Mouse (Mus musculus): ENCODE measurements at regions not wholly inside any gene's neighbourhood (a gene's known extent, or its start where the extent isn't known, plus 50 kb on each side); places are given as distances from the start of the nearest gene placed in this dataset.
A peak's percentile ranks its signal among the peaks of the same experiment; 100 is the strongest.

GRCm38 (mm10) chr9:120814286-120814685 is 114.7 kb upstream of the Ctnnb1 start:
- peak; percentile 34 for DNase-seq

- DNase-seq: peak; percentile 51
These were observed 110.2 kb upstream of the Ctnnb1 start for GRCm38 (mm10) chr9:120818726-120819317.

- no peak for DNase-seq
These were observed 108.1 kb upstream of the Ctnnb1 start for GRCm38 (mm10) chr9:120820892-120821291.

- no peak for DNase-seq
These were observed 105.6 kb upstream of the Ctnnb1 start for GRCm38 (mm10) chr9:120823397-120823796.

- no peak for DNase-seq
These were observed 102.8 kb upstream of the Ctnnb1 start for GRCm38 (mm10) chr9:120826266-120826665.

- DNase-seq: peak; percentile 86
These were observed 98.5 kb upstream of the Ctnnb1 start for GRCm38 (mm10) chr9:120830526-120830925.

GRCm38 (mm10) chr9:120834166-120834565 is 94.8 kb upstream of the Ctnnb1 start:
- no peak for DNase-seq

GRCm38 (mm10) chr9:120835621-120836020 is 93.4 kb upstream of the Ctnnb1 start:
- DNase-seq: no peak

- DNase-seq: no peak
These were observed 91.4 kb upstream of the Ctnnb1 start for GRCm38 (mm10) chr9:120837431-120838150.

- no peak for DNase-seq
These were observed 85.3 kb upstream of the Ctnnb1 start for GRCm38 (mm10) chr9:120843753-120844152.

GRCm38 (mm10) chr9:120845538-120845937 is 83.5 kb upstream of the Ctnnb1 start:
- DNase-seq: no peak

GRCm38 (mm10) chr9:120847649-120848048 is 81.4 kb upstream of the Ctnnb1 start:
- no peak for DNase-seq

GRCm38 (mm10) chr9:120848962-120849361 is 80.1 kb upstream of the Ctnnb1 start:
- DNase-seq: no peak

GRCm38 (mm10) chr9:120850092-120850491 is 78.9 kb upstream of the Ctnnb1 start:
- no peak for DNase-seq

- no peak for DNase-seq
These were observed 77.1 kb upstream of the Ctnnb1 start for GRCm38 (mm10) chr9:120851914-120852313.

GRCm38 (mm10) chr9:120852572-120852971 is 76.4 kb upstream of the Ctnnb1 start:
- DNase-seq: peak; percentile 28

- peak; percentile 50 for DNase-seq
These were observed 75.9 kb upstream of the Ctnnb1 start for GRCm38 (mm10) chr9:120853032-120853597.

- DNase-seq: no peak
These were observed 74.7 kb upstream of the Ctnnb1 start for GRCm38 (mm10) chr9:120854351-120854750.

- DNase-seq: peak; percentile 69
These were observed 73.5 kb upstream of the Ctnnb1 start for GRCm38 (mm10) chr9:120855293-120856050.

GRCm38 (mm10) chr9:120857849-120858510 is 71.0 kb upstream of the Ctnnb1 start:
- no peak for DNase-seq

GRCm38 (mm10) chr9:120860969-120861595 is 67.9 kb upstream of the Ctnnb1 start:
- DNase-seq: no peak

GRCm38 (mm10) chr9:120861788-120862345 is 67.1 kb upstream of the Ctnnb1 start:
- DNase-seq: no peak
